ENCODE assay signal across 17 mouse cellular contexts in genomic region chr10:76358468-76358867, GRCm38 (mm10). TPM values are rescaled to one million over a fixed set of nuclear protein-coding genes. Genes with fewer than 3 reads are reported as not detected.
A peak's percentile ranks its signal among the peaks of the same experiment; 100 is the strongest.
DNase-seq lines count a peak whose midpoint lies in the region; TF ChIP-seq lines count a peak whose summit lies in the region.
"Had no signal": no experiment of that assay in that cellular context is flagged by ENCODE, and none has a peak within 500 bp of the region (broad histone marks: within the 10 kb centered on the region; RNA-seq: fewer than 3 reads in every experiment).

No protein-coding gene starts in this region.

- TF ChIP-seq CTCF in layer of hippocampus, adult 2 months (conservative IDR thresholded peaks at IDR 0.05), result no peak

- peak; percentile 53 for DNase-seq in adrenal gland, adult 2 months
- DNase-seq in adrenal gland, adult 8-10 months, result no peak
- peak; percentile 52 to 53 for DNase-seq in right cerebral cortex, postnatal 10 days (ENCODE audit: low spot score in 2 of 2)
- DNase-seq in right cerebral cortex, postnatal 14 days, result no peak
- peak; percentile 49 to 64 for DNase-seq in layer of hippocampus, adult 2 months (ENCODE audit: low spot score in 2 of 2)
- no peak for DNase-seq in liver
- no peak for DNase-seq in ovary, postnatal 14 days (ENCODE audit: low spot score)
- no peak for DNase-seq in c-Kit-positive CD71-positive TER-119-positive erythroid progenitor cells, embryonic 14.5 days (ENCODE audit: low spot score)
- DNase-seq: B cell, adult 2 months; cerebellum, adult 9-11 months; kidney, adult 11 months; kidney, postnatal 25 days; midbrain, embryonic 14.5 days had no signal

- no peak overlapping the region for H3K4me3 ChIP-seq in layer of hippocampus, adult 2 months
- H3K4me3 ChIP-seq: heart, embryonic 13.5 days; hindbrain, embryonic 13.5 days; limb, embryonic 15.5 days; neural tube, embryonic 13.5 days had no signal

- 0 out of 2 replicates have a peak overlapping the region, but pooled peaks have one; percentile 32 for H3K27ac ChIP-seq in layer of hippocampus, adult 2 months
- H3K27ac ChIP-seq: heart, embryonic 13.5 days; hindbrain, embryonic 13.5 days; limb, embryonic 15.5 days; neural tube, embryonic 13.5 days had no signal

RNA-seq across cellular contexts. Expression of gene Dip2a, which starts 13.4 kb away (rescaled TPM):
- total RNA-seq in adrenal gland, adult 2 months (2021), result 10 to 100 TPM; 19.2 to 23.8 TPM
- polyA plus RNA-seq in adrenal gland, adult 2 months (2012; rRNA removed), result 16.7 and 17.3 TPM in 2 replicates
- 10 to 100 TPM; 23.2 to 41.3 (median 31.9) TPM for total RNA-seq in adrenal gland, adult 8-10 months (2022)
- total RNA-seq in layer of hippocampus, adult 2 months (2021), result 10 to 100 TPM; 50.9 to 51.0 TPM

Comparison
In these comparisons a context has a peak if more than half of its experiments do, and no peak if none do; other contexts are left out.
1. DNase-seq: peak in adrenal gland, adult 2 months (single experiment), right cerebral cortex, postnatal 10 days (2 of 2) and layer of hippocampus, adult 2 months (2 of 2); none in adrenal gland, adult 8-10 months (single experiment), right cerebral cortex, postnatal 14 days (single experiment), liver (single experiment), ovary, postnatal 14 days (single experiment) and c-Kit-positive CD71-positive TER-119-positive erythroid progenitor cells, embryonic 14.5 days (single experiment).